Mouse (Mus musculus) embryonic fibroblast, embryonic 13.5 days (primary cell): Measurements from ENCODE around the gene Akr1e1.

Source experiments
- CTCF ChIP-seq: IDR thresholded peaks from 2 replicates; pipeline ENCODE4 v1.5.1; 2011; ENCODE audit warnings: mild to moderate bottlenecking, control low read depth, low read length, moderate library complexity, borderline replicate concordance; ENCODE audit not compliant: insufficient read depth
- POLR2A ChIP-seq: IDR thresholded peaks from 2 replicates; pipeline ENCODE4 v1.6.1; 2011; ENCODE audit warnings: low read depth, mild to moderate bottlenecking, control low read depth, low read length, moderate library complexity

- TF ChIP-seq CTCF (no peak), POLR2A (no peak)
Observed at GRCm38 (mm10) chr13:4645248-4645647, 36.3 kb upstream of the Akr1e1 start.
